Mouse (Mus musculus) spleen, postnatal 10 days (tissue): ENCODE data around the gene A3galt2.

Experiments
- DNase-seq, 2 experiments: peaks; one replicate each; pipeline ENCODE4 v3.0.0; 2021 to 2022; ENCODE audit warnings: low spot score in 2 of 2

A3galt2 gene

DNA sequence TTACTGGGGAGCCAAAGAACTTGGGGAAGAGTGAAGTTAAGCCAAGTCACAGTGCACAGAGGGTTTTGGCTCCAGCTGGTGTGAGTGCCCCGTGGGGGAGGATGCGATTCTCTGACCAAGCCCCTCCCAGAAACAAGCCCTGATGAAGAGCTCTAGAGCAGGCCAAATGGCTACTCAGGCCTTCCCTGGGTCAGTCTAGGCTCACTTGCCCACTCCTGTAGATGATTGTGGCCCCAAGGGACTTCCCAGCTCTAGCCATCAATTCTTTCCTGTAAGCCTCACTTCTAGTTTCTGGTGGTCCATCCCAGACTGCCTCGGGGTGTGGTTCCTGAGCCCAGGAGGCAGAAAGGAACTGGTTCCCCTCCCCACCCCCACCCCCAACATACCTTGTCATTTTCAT lies at the start of gene A3galt2:
A3galt2 (plus strand) TSS at position 301 of the 400 bp plus-strand sequence.
- DNase-seq = no peak

DNA sequence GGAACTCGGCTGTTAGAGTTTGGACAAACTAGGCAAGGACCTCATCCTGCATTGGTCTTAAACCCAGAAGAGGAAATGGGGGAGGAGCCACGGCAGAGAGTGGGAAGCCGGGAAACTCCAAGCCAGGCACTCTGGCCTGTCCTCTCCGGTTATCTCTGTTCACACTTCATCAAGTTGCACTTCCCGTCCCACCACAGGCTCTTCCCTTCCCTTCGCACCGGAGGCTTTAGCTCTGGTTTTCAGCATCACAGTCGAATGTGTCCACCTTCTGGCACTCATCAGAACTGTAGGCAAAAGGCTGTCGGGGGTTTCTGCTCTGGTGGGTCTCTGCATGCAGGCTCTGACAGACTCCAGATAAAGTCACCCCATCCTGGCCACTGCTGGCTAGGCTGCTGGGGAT lies 48.5 kb upstream of the A3galt2 start:
- DNase-seq = no peak

DNA sequence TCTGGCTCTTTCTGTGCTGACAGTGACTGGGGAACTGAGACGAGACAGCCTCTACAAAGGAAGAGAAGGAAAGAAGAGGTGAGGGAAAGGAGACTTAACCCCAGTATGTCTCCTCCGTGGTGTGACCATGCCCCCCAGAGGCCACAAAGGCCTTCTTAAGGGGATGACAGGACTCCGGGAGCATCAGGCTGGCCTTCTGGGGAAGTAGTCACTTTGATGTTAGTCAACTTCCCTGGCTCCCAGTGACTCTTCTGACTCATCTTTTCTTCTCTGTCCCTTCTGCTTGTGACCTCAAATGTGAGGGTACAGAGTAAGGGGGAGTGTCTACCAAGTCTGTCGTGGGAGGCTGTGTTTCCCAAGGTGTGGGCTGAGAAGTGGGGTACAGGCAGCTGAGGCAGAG lies 47.8 kb upstream of the A3galt2 start:
- no peak for DNase-seq

DNA sequence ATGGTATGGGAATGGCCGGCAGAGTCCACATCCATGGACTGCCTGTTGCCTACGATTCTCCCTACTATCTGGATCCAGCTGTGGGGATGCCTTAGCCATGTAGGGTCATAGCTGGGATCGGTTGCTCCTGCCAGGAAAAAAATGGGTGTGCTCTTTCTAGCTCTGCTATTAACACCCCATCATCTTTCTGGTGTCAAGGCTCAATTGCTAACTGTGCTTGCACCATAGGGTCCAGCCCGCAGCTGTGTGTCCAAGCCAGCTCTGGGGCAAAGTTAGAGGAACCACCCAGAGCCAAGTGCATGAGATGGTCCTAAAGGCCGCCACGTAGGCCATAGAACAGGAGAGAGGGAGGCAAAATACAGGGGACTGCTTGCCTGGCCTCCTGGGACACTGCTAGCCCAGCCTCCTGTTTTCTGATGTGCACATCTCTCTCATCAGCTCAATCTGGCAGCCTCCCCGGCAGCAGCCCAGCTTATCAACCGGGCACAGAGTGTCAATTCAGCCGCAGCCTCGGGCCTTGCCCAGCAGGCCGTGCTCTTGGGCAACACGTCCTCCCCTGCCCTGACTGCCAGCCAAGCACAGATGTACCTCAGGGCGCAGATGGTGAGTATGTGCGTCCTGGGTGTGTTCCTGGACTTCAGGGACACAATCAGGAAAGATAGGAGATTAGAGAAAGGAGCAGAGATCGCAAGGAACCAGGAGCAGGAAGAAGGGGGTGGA lies 45.9 kb upstream of the A3galt2 start:
- peak in 1 of 2 experiments; percentile 52 for DNase-seq

DNA sequence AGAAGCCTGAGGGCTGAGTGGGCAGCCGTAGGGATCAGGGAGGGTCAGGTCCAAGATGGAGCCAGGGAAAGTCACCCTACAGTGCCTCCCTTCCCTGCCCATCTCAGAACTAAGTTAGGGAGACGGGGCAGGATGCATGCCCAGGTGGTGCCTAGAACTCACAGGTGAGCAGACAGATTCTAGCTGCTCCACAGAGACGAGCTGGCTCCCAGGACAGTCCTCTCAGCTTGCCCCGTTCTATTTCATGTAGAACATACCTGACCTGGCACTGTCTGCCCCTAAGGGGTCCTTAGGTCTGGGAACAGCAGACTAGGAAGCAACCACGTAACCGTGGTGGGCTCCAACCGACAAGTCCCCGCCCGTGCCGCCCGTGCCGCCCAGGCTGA lies 45.4 kb upstream of the A3galt2 start:
- DNase-seq = no peak

DNA sequence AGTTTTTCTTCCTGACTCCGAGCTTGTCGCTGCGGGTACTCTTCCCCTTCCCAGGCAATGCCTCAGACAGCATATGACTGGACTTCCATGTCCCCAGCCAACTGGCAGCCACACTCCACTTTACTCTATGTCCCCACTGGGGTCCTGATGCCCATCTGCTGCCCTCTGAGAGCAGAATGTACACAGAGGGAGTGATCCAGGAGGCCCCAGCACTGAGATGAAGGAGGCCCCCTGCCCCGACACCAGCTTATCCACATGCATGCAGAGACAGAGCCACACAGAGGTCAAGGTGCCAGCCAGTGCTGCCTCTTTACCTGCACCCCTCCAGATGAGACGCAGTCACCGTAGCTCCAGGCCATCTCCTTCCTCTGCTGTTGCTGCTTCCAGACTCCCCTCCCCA lies 44.9 kb upstream of the A3galt2 start:
- DNase-seq = no peak

DNA sequence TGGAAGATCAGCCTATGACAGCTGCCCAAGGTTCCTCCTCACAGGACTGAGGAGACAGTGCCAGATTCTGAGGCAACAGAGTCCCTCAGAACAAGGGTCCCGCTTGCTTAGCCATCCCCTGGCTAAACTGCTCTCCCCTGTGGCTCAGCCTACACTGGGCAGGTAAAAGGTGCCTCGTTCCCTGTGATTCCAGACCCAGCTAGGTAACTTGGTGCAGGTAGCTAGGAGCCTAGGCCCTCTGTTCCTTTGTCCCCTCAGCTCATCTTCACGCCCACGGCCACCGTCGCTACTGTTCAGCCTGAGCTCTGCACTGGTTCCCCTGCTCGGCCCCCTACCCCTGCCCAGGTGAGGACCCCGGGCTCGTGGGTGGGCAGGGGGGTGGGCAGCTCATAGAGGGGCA lies 44.4 kb upstream of the A3galt2 start:
- no peak for DNase-seq

DNA sequence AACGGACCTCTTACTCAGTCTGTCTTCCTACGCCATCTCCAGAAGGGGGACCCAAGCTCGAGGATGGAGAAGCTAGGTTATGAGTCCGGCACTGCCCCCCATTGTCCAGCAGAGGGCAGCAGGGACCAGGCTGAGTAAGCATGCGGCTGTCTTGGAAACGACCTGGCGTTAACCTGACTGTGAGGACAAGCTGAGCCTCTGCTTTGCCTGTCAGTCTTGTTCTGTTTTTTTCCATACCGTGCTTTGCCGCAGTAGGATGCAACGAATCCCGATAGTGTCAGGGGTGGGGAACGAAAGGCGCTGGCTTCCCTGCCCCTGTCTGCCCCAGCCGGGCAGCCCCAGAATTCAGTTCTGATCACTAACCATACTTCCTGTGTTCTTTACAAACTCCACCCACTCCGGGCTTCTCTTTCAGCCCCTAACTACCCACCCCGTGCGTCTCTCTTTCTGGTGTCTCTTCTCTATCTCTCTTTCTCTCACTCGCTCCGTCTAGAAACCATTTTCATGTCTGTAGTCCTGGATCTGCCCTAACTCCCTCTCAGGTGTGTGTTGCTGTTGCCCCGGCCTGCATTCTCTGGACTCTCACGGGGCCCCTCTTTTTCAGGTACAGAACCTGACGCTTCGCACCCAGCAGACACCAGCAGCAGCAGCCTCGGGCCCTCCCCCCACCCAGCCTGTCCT lies 43.6 kb upstream of the A3galt2 start:
- DNase-seq = peak; percentile 85 to 91

DNA sequence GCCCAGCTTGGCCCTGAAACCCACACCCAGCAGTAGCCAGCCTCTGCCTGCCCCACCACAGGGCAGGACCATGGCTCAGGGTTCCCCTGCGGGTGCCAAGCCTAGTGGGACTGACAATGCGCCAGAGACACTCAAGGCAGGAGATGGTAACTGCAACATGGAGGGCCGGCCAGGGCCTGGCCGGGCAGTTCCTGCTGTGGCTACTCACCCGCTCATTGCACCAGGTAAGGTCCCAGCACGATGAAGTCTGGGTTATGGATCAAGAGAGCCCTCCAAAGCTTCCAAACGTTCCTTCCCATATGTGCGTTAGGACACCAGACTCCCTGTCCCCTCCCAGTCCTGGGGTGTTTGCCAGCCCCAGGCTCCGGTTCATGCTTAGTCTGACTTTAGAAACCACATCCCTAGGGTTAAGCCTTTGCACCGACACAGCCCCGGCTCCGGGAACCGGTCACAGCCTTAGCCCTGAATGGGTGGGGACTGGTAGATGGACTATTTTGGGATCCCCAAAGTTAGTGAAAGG lies 43.0 kb upstream of the A3galt2 start:
- no peak for DNase-seq

DNA sequence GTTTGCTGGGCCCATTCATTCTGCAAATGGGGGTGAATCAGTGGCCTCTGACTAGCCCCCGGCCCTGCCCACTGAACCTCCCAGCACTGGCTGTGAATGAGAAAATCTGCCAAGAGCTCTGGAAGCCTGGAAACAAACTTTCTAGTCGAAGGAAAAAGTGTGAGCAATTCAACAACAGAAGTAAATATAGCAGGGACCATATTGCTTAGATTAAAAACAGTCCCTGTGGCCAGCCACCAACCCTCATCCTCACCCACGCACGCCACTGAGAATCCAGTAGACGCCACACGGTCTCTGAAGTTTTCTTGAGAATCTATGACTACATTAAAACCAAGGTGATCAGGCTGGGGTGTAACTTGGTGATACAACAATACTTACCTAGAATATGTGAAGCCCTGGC lies 42.2 kb upstream of the A3galt2 start:
- DNase-seq = no peak

DNA sequence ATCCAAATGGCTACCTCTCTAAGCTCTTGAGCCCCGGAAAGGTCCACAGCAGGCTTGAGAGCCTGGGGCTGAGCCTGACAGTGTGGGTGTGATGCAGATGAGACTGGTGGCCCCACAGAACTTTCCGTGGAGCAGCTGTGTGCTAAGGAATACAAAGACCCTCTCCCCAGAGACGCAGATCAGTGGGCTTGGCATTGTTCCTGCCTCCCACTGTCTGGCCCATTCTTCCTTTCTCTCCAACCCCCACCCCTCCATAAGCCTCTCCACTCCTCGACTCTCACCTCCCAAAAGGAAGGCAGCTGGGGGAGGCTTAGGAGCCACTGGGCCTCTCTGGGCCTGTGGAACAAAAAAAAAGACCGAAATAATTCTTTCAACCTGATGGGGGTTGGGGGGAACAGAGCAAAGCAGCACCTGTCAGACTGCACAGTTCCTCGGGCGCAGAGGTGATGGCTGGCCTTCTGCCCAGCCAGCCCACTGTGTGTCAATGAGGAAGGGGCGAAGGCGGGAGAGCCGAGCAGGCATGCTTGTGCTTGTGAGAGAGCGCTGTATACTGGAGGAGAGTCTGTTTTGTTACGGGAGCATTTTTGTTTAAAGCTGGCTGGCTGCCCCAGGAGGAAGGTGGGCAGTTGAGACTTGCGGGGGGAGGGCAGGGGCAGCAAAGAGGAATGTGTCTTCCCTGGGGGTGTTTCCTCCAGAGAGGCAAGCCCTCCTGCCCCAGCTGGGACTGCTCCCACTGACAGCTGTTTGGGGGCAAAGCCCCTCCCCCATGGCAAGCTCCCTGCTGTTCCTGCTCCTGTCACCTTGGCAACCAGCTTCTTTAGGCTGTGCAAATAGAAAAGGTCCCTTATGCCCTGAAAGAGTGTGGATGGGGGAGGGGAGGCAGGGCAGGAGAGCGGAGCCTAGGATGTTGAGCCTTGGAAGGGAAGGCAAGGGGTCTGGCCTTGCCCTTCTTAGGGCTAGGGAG lies 39.6 kb upstream of the A3galt2 start:
- DNase-seq = no peak

DNA sequence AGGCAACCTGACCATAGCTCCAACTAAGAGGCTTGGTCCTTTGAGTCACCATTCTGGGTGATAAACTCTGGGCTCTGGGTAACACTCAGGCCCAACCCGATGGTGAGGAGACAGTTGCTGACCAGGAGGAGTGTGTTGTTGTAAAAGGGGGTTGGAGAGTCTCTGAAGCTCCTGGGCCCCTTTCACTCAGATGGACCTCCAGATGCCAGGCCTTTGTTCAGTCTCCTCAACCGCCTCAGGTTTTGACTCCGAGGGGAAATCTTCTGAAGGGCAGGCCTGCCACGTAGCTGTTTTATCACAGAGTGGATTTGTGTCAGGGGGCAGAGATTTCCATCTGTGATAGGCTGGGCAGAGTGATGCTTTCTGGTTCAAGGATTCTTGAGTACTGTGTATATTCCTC lies 38.9 kb upstream of the A3galt2 start:
- DNase-seq = no peak

DNA sequence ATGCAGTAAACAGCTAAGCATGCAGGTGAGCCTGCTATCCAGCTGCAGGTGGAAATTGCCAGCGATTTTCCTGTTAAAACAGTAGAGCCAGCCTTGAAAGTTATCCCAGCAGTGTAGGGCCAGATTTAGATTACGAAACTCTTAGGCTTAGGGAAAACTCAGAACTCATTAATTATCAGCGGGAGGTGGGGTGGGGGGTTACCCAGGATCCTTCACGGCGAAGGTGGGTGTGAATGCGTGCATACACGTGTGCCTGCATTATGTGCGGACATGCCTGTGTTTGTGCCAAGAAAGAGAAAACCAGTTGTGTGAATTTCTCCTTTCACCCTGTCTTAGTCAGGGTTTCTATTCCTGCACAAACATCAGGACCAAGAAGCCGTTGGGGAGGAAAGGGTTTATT lies 38.4 kb upstream of the A3galt2 start:
- no peak for DNase-seq

DNA sequence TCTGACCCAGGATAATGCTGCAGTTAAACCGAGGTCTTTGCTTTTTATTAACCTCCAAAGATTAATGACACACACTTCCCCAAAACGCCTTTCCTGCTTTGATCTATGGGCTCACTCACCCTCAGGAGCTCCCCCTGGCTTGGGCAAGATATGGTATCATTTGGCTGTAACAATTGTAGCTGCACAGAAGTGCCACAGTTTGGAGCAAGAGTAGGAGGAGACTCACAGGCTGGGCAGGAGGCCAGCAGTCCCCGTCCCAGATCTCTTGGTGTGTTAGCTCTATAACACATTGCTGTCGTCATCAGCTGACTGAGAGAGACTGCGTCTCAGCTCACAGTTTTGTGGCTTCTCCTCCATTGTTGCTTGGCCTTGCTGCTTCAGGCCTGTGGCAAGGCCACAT lies 35.1 kb upstream of the A3galt2 start:
- DNase-seq = no peak

DNA sequence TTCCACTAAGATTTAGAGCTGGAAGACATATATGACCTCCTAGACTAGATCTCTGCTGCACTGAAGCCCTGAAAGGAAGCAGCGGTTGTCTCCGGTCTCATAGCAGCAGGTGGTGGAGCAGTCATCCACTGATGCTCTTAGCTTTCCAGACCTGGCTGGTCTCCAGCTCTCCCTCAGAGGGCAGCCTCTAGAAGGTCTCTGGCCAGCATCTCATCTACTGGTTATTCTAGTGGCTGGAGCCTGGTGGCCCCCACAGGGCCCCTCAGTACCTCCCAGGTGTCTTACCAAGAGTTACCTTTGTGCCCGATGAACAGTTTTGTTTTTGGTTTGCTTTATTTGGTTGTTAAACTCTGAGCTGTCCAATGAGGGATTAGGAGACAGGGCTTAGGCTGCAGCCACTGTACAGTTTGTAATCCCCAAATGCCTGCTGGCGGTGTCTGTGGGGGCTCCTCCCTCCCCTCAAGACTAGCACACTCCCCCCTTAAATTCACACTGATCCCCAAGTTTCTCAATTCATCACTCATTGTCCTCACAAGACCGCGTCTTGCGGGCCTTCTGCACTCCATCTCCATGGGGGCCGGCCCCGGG lies 34.0 kb upstream of the A3galt2 start:
- no peak for DNase-seq

DNA sequence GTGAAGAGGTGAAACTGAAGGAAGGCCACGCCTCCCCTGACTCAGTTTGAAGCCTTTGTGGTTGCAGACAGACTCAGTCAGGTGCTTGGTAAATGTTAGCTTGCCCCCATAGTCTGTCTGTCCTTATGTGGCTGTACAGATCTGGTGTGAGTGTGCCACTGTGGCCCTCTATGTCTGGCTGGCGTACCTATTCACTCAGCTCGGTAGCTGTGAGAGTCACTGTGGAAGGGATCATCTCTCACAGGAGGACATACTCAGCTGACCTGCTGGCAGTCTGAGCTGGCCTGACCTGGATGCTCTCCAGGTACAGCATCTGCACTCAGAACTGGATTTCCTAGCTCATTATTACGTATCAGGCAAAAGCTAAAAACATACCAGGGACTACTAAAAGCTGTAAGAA lies 33.4 kb upstream of the A3galt2 start:
- no peak for DNase-seq

DNA sequence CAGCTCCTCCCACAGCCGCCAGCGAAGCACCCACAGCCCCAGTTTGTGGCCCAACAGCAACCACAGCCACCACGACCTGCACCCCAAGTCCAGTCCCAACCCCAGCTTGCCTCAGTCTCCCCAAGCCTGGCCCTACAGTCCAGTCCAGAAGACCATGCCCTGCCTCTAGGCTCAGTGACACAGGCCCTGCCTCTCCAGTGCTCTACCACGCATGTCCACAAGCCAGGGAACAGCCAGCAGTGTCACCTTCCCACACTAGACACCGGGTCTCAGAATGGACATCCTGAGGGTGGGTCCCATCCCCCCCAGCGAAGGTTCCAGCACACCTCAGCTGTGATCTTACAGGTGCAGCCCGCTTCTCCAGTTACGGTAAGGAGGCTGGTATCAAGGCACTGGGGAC lies 32.2 kb upstream of the A3galt2 start:
- DNase-seq = no peak

DNA sequence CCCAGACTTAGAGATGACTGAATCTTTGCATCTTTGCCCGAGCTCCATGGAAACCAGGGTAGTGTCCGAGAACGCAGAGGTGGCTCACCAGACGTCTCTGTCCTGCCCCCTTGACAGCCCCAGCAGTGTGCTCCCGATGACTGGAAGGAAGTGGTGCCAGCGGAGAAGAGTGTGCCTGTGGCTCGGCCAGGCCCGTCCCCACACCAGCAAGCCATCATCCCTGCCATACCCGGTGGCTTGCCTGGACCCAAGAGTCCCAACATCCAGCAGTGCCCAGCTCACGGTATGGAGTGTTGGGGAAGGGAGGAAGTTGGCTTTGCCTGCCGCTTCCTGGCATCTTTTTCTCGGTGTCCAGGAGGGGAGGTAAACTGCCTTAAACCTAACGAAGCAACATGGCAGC lies 31.7 kb upstream of the A3galt2 start:
- no peak for DNase-seq

DNA sequence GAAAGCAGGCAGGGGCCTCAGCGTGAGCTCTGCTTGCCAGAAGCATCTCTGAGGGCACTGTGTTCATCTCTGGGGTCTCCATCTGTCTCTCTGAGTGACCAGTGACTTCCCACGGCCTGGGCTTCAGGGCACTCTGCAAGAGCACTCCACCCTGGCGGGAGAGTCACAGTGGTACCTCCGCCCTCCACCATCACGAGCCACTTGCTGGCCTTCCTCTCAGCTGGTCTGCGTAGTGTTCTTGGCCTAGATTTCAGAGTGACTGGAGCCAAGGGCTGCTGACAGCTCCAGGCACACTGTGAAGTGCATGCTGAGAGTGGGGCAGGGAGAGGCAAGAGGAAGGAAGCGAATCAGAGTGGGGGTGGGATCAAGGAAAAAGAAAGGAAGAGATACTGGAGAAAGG lies 31.1 kb upstream of the A3galt2 start:
- no peak for DNase-seq

DNA sequence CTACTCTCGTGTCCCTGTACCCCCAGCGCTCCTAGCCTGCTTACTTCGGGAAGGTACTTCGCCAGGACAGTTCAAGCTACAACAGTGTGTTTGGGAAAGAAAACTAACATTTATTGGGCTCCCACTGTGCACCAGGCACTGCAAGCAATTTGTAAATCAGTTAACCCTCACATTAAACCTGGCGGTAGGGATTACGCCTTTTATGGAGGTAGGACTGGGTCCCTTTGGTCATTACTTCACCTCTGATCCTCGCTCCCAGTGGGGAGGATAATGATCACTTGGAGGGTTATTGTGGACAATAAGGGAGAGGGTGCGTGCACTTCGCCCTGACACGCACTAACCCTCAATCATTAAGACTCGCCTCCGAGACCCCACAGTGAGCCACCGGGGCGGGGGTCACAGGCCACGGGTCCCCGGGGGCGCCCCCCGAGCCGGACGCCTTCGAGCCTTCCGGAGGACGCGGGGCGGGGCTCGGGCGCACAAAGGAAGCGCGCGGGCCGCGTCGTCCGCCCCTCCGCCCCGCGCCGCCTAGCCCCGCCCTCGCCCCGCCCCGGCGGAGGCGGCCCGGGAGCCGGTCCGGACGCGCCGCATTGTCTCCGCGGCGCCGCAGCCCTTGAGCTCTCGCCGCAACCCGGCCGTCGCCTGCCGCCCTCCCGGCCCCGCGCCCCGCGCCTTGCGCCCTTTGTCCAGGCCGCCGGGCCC lies 28.0 kb upstream of the A3galt2 start:
- DNase-seq = peak; percentile 81 to 89

DNA sequence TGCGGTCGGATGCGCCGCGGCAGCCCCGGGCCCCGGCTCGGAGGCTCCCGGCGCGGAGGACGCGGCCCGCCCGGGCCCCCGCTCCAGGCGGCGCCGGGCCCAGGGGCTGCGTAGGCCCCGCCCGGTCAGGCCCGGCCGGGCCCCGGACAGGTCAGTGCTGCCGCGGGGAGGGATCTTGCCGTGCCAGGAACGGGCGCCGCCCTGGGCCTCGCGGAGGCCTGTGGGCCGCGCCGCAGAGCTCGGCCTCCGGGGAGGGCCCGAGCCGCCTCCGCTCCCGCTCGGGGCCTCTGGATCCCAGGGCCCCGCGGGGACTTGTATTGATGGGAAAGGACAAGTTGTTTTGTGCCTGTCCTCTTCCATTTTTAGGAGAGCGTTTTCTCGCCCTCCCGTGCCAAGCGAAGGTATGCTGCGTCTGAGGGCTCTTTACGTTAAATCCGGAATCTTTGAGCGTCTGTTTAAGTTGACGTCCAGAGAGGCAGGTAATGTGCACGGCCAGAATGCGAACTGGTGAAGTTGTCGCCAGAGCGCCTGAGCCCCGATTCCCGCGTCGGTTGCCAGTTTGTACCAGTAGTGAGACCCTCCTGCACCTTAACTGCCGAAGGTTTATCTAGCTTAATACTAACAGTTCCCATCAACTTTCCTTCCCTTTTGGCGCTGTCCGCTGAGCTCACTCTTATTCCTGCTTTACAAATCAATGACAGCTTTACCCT lies 27.3 kb upstream of the A3galt2 start:
- peak; percentile 66 to 69 for DNase-seq
